Mouse (Mus musculus): ENCODE results near the gene Plekho1. TPM values are rescaled to one million over a fixed set of nuclear protein-coding genes. Genes with fewer than 3 reads are reported as not detected.
A peak's percentile ranks its signal among the peaks of the same experiment; 100 is the strongest.
"Not testable (repeated sequence)": the region's sequence is repeated elsewhere in the genome, so short reads cannot be mapped to it uniquely, and the experiment has no call there.

The Plekho1 gene
- 5.9 and 6.6 TPM in 2 replicates for polyA plus RNA-seq (2015; fragmentation: Nextera tagmentation; extraction: Ambion mirVana)

DNA sequence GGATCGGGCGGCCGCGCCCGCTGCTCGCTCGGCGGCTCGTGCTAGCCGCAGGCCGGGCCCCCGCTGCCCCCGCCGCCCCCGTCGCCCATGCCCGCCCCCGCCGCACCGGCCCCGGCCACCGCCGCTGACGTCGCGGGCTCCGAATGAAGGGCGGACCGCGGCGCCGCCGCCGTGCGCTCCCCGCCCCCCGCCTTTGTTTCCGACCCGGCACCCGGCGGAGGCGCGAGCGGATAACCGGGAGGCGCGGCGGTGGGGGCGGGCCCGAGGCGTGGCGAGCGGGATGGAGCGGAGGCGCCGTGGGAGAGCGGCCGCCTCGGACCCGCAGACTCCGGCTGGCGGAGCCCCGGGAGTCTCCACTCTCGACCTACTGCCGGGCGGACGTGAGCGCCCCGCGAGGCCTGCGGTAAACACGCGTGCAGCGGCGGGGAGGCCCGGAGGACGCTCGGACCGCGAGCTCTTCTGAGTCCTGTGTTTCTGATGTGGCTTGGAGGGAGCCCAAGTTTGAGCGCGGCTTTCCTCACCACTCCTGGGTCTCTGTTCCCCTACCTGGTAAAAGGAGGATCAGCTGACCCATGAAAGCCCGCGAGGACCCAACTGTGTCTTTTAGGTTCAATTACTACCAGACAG is at the start of gene Plekho1:
Gene Plekho1 (minus strand): TSS at position 200 of the 627 bp plus-strand sequence.
- peaks cover 62% of the 10 kb centered on the region for H3K4me1 ChIP-seq (replicated peaks)
- under 1% methylated on average over 84 of the region's 84 CpGs for WGBS (ENCODE audit: insufficient replicate concordance)

DNA sequence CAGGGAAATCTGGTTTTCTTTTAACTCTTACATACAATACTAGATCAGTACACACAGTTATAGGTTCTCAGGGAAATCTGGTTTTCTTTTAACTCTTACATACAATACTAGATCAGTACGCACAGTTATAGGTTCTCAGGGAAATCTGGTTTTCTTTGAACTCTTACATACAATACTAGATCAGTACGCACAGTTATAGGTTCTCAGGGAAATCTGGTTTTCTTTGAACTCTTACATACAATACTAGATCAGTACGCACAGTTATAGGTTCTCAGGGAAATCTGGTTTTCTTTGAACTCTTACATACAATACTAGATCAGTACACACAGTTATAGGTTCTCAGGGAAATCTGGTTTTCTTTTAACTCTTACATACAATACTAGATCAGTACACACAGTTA is 48.8 kb upstream of the Plekho1 start:
- H3K9ac ChIP-seq; H3K9me3 ChIP-seq (replicated peaks); H3K4me2 ChIP-seq; H3K27ac ChIP-seq (replicated peaks); H3K4me1 ChIP-seq (replicated peaks); H3K4me3 ChIP-seq (replicated peaks); H3K27me3 ChIP-seq; ATAC-seq (ENCODE audit: insufficient read depth): not testable (repeated sequence)
- WGBS (ENCODE audit: insufficient replicate concordance): 74% methylated on average over 3 of the region's 3 CpGs
- H3K36me3 ChIP-seq (replicated peaks): peaks cover 20% of the 10 kb centered on the region

More for the DNA sequence above, at the start of gene Plekho1:
- peak within 1 kb of the TSS; percentile 63 for H3K9ac ChIP-seq
- H3K27me3 ChIP-seq: peaks cover 58% of the 10 kb centered on the region
- H3K36me3 ChIP-seq (replicated peaks): no peaks in the 10 kb centered on the region; the same call in 1 of the 2 replicates
- peak; percentile 41 for ATAC-seq (ENCODE audit: insufficient read depth)
- peak within 1 kb of the TSS; percentile 65 for H3K4me3 ChIP-seq (replicated peaks)
- H3K9me3 ChIP-seq (replicated peaks): no peaks in the 10 kb centered on the region
- H3K4me2 ChIP-seq: peak within 1 kb of the TSS; percentile 93
- peak within 1 kb of the TSS; percentile 70 for H3K27ac ChIP-seq (replicated peaks)

DNA sequence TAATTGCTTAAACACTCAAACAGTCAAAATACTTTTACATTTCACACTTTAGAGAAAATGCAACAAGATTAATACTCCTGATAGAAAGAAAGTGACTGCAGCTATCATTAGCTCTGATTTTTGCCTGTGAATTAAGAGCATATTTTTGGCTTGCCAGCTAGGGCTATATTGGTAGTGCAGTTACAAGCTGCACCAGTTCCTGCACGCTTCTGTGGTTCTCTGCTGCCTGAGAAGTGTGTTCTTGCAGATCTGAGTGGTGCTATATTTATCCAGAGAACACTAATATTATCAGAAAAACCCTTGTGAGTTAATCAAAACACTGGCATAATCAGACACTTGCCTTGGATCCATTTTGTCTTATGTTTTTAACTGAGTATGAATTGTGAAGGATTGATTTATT is 47.3 kb upstream of the Plekho1 start:
- no peaks in the 10 kb centered on the region for H3K9me3 ChIP-seq (replicated peaks)
- H3K4me1 ChIP-seq (replicated peaks): no peaks in the 10 kb centered on the region
- H3K4me3 ChIP-seq (replicated peaks): no peak overlapping the region
- H3K36me3 ChIP-seq (replicated peaks): peaks cover 20% of the 10 kb centered on the region
- 39% methylated on average over 1 of the region's 1 CpGs for WGBS (ENCODE audit: insufficient replicate concordance)
- H3K4me2 ChIP-seq: no peak overlapping the region
- H3K9ac ChIP-seq: no peak overlapping the region
- H3K27ac ChIP-seq (replicated peaks): no peak overlapping the region
- ATAC-seq (ENCODE audit: insufficient read depth): no peak
- no peaks in the 10 kb centered on the region for H3K27me3 ChIP-seq

DNA sequence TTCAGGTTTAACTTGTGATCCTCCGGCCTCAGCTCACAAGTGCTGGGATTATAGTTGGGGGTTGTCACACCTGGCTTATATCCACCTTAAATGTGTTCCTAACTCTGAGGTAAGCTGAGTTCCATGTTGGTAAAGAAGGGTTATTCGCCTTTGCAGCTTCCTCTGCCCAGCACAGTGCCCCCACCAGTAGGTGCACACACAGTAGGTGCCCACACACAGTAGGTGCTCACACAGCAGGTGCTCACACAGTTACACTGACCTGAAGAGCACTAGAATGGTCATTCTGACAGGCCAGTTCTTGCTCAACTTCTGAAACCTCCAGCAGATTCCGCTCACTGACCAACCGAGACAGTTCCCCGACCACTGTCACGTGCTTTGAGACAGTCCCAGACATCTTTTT is 45.3 kb upstream of the Plekho1 start:
- 77% methylated on average over 6 of the region's 6 CpGs for WGBS (ENCODE audit: insufficient replicate concordance)

GRCm38 (mm10) chr3:96040663-96041006 is 44.8 kb upstream of the Plekho1 start:
- H3K4me1 ChIP-seq (replicated peaks): no peaks in the 10 kb centered on the region
- no peak overlapping the region for H3K4me3 ChIP-seq (replicated peaks)
- no peak overlapping the region for H3K27ac ChIP-seq (replicated peaks)
- H3K36me3 ChIP-seq (replicated peaks): peaks cover 9% of the 10 kb centered on the region
- no peaks in the 10 kb centered on the region for H3K27me3 ChIP-seq
- no peak overlapping the region for H3K9ac ChIP-seq
- no peaks in the 10 kb centered on the region for H3K9me3 ChIP-seq (replicated peaks)
- H3K4me2 ChIP-seq: no peak overlapping the region
- no peak for ATAC-seq (ENCODE audit: insufficient read depth)
- 70% methylated on average over 2 of the region's 2 CpGs for WGBS (ENCODE audit: insufficient replicate concordance)

More for the DNA sequence above, 45.3 kb upstream of the Plekho1 start:
- Histone ChIP-seq H3K27ac (replicated peaks) (no peak overlapping the region), H3K9me3 (replicated peaks) (no peaks in the 10 kb centered on the region), H3K9ac (no peak overlapping the region), H3K27me3 (no peaks in the 10 kb centered on the region), H3K4me3 (replicated peaks) (no peak overlapping the region), H3K4me1 (replicated peaks) (no peaks in the 10 kb centered on the region), H3K4me2 (no peak overlapping the region), H3K36me3 (replicated peaks) (peaks cover 13% of the 10 kb centered on the region)
- ATAC-seq (ENCODE audit: insufficient read depth): no peak

DNA sequence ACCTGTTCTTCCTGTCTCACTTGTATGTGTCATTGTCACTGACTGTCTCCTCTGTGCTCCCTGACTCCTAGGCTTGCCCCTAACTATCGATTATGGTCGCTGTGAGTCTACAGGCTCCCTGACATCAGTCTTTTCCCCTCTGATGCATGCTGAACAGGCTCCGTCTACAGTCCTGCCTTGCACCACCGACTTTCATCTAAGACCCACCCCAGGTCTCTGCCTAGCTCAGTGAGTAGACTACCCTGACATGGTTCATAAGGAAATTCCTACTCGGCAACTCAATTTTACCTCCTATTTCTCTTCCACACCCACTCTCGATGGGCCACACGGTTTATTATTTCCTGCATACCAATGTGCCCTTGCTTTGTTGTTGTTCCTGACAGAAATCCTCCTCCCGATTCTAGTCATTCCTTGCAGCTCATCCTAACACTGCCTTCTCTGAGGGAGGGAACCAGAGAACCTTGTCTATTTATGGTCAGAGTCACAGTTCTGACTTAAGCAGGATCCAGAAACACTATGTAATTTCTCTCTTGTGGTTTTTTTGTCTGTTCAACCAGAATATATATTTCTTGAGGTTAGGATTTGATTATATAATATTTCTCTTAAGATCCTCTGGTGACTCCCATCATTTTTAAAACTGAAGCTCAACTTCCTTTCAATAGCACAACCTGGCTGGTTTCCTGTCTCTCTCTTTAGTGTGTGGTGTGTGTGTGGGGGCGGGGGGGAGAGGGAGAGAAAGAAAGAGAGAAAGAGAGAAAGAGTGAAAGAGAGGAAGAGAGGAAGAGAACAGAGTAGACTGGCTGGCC is 44.3 kb upstream of the Plekho1 start:
- H3K4me1 ChIP-seq (replicated peaks): no peaks in the 10 kb centered on the region
- no peak overlapping the region for H3K4me2 ChIP-seq
- H3K27ac ChIP-seq (replicated peaks): no peak overlapping the region
- no peak overlapping the region for H3K9ac ChIP-seq
- H3K9me3 ChIP-seq (replicated peaks): no peaks in the 10 kb centered on the region
- no peak for ATAC-seq (ENCODE audit: insufficient read depth)
- H3K36me3 ChIP-seq (replicated peaks): 0 out of 2 replicates have a peak, but pooled peaks cover 4% of the 10 kb centered on the region
- H3K4me3 ChIP-seq (replicated peaks): no peak overlapping the region
- H3K27me3 ChIP-seq: no peaks in the 10 kb centered on the region
- 72% methylated on average over 9 of the region's 9 CpGs for WGBS (ENCODE audit: insufficient replicate concordance)

DNA sequence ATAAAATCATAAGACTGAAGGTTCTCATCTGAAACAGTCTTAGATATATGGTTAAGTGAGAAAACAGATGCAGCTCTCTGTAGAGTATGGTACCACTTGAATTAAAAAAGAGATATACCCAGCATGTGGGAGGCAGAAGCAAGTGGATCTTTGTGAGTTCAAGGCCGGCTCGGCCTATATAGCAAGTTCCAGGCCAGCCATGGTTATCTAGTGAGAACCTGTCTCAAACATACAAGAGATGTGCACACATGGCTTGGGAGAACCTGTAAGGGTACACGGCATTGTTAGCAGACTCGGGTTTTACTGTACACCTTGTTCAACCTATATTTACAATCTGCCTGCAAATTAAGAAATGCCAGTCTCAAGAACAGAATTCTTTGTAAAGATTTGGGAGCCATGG is 43.0 kb upstream of the Plekho1 start:
- Histone ChIP-seq H3K9me3 (replicated peaks) (no peaks in the 10 kb centered on the region), H3K27me3 (no peaks in the 10 kb centered on the region), H3K9ac (no peak overlapping the region), H3K4me3 (replicated peaks) (no peak overlapping the region), H3K4me1 (replicated peaks) (no peaks in the 10 kb centered on the region), H3K36me3 (replicated peaks) (0 out of 2 replicates have a peak, but pooled peaks cover 4% of the 10 kb centered on the region), H3K27ac (replicated peaks) (no peak overlapping the region), H3K4me2 (no peak overlapping the region)
- ATAC-seq (ENCODE audit: insufficient read depth): no peak
- 84% methylated on average over 4 of the region's 4 CpGs for WGBS (ENCODE audit: insufficient replicate concordance)

DNA sequence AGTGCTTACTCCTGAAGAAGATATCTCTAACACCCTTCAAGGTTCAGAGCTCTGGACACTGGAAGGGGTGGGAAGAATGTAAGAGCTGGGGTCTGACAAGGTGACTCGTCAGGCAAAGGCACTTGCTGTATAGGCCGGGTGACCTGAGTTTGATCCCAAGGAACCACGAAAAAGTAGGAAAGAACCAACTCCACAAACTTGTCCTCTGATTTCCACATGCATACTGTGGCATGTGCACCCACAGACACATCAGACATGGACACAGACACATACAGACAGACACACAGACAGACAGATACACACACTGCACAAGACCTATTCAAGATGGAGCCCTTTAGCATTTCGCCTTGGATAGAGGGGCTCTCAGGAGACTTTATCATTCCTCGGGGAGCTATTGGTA is 42.4 kb upstream of the Plekho1 start:
- ATAC-seq (ENCODE audit: insufficient read depth): no peak
- H3K9ac ChIP-seq: no peak overlapping the region
- H3K36me3 ChIP-seq (replicated peaks): 0 out of 2 replicates have a peak, but pooled peaks cover 4% of the 10 kb centered on the region
- no peaks in the 10 kb centered on the region for H3K9me3 ChIP-seq (replicated peaks)
- WGBS (ENCODE audit: insufficient replicate concordance): 70% methylated on average over 5 of the region's 5 CpGs
- H3K4me3 ChIP-seq (replicated peaks): no peak overlapping the region
- H3K27me3 ChIP-seq: no peaks in the 10 kb centered on the region
- H3K4me2 ChIP-seq: no peak overlapping the region
- no peak overlapping the region for H3K27ac ChIP-seq (replicated peaks)
- no peaks in the 10 kb centered on the region for H3K4me1 ChIP-seq (replicated peaks)

GRCm38 (mm10) chr3:96036796-96037195 is 41.0 kb upstream of the Plekho1 start:
- Histone ChIP-seq H3K9ac (no peak overlapping the region), H3K4me1 (replicated peaks) (no peaks in the 10 kb centered on the region), H3K9me3 (replicated peaks) (no peaks in the 10 kb centered on the region), H3K27ac (replicated peaks) (no peak overlapping the region), H3K27me3 (no peaks in the 10 kb centered on the region), H3K4me2 (no peak overlapping the region), H3K36me3 (replicated peaks) (0 out of 2 replicates have a peak, but pooled peaks cover 4% of the 10 kb centered on the region), H3K4me3 (replicated peaks) (no peak overlapping the region)
- ATAC-seq (ENCODE audit: insufficient read depth): no peak
- 70% methylated on average over 6 of the region's 6 CpGs for WGBS (ENCODE audit: insufficient replicate concordance)

- no peak overlapping the region for H3K4me3 ChIP-seq (replicated peaks)
- no peak for ATAC-seq (ENCODE audit: insufficient read depth)
- no peak overlapping the region for H3K4me2 ChIP-seq
- H3K27ac ChIP-seq (replicated peaks): no peak overlapping the region
- no peak overlapping the region for H3K9ac ChIP-seq
- H3K4me1 ChIP-seq (replicated peaks): no peaks in the 10 kb centered on the region
- WGBS (ENCODE audit: insufficient replicate concordance): 56% methylated on average over 4 of the region's 4 CpGs
- no peaks in the 10 kb centered on the region for H3K36me3 ChIP-seq (replicated peaks)
- H3K9me3 ChIP-seq (replicated peaks): no peaks in the 10 kb centered on the region
- no peaks in the 10 kb centered on the region for H3K27me3 ChIP-seq
These were observed 37.2 kb upstream of the Plekho1 start for GRCm38 (mm10) chr3:96033046-96033445.

DNA sequence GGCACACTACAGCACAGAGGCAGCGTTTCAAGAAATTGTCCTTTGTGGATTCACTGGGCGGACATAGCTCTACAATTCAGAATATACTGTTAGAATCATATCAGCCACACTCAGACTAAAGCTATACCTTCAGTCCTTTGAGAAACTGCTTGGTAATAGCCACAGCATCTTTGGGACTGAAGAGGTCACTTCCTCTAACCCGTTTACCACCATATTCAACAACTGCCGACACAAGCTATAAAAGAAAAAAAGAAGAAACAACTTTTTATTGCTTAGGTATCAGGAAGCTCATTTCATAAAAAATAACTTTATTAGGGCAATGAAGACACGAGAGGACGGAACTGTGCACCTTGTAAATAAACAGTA is 36.8 kb upstream of the Plekho1 start:
- H3K27ac ChIP-seq (replicated peaks): no peak overlapping the region
- no peak overlapping the region for H3K9ac ChIP-seq
- no peaks in the 10 kb centered on the region for H3K4me1 ChIP-seq (replicated peaks)
- H3K27me3 ChIP-seq: no peaks in the 10 kb centered on the region
- no peaks in the 10 kb centered on the region for H3K36me3 ChIP-seq (replicated peaks)
- H3K9me3 ChIP-seq (replicated peaks): no peaks in the 10 kb centered on the region
- 54% methylated on average over 6 of the region's 6 CpGs for WGBS (ENCODE audit: insufficient replicate concordance)
- ATAC-seq (ENCODE audit: insufficient read depth): no peak
- H3K4me3 ChIP-seq (replicated peaks): no peak overlapping the region
- H3K4me2 ChIP-seq: no peak overlapping the region
